Comparison of ENCODE assay signal across 50 mouse cellular contexts in the genomic region with DNA sequence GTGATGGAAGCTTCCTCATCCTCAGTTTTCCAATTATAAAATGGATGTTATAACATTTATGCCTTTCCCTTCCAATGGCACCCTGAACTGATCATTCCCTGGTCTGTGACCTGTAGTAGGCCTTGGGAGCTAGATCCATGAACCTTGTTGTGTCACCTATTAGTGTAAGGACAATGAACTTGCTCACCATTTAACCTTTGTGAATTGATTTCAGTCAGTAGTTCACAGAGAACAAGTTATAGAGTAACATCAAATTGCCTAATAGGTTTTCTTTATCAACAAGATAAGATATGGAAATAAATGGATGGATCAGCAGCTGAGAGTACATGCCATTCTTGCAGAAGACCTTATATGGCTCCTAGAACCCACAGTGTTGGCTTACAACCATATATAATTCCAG. TPM values are rescaled to one million over a fixed set of nuclear protein-coding genes. Genes with fewer than 3 reads are reported as not detected.
"Had no signal": no experiment of that assay in that cellular context is flagged by ENCODE, and none has a peak within 500 bp of the region (broad histone marks: within the 10 kb centered on the region; RNA-seq: fewer than 3 reads in every experiment).

No protein-coding gene starts in this region.

- DNase-seq: heart, adult 18-20 months; heart, adult 2 months; heart, postnatal 10 days; heart, postnatal 14 days; heart, postnatal 36 days; heart, postnatal 4 days; kidney, adult 11 months; kidney, adult 18-20 months; kidney, adult 2 months; kidney, adult 8-10 months; kidney, adult 9 months; kidney, postnatal 10 days; kidney, postnatal 14 days; kidney, postnatal 25 days; kidney, postnatal 36 days; kidney, postnatal 4 days; layer of hippocampus, adult 9-11 months had no signal

- H3K4me1 ChIP-seq: heart, embryonic 10.5 days; heart, embryonic 12.5 days; heart, embryonic 13.5 days; heart, embryonic 15.5 days; hindbrain, embryonic 10.5 days; hindbrain, embryonic 12.5 days; hindbrain, embryonic 13.5 days; hindbrain, embryonic 15.5 days; intestine, embryonic 15.5 days; kidney, embryonic 15.5 days had no signal

- H3K9ac ChIP-seq: heart, embryonic 12.5 days; heart, embryonic 13.5 days; heart, embryonic 15.5 days; hindbrain, embryonic 12.5 days; hindbrain, embryonic 13.5 days; hindbrain, embryonic 14.5 days; hindbrain, embryonic 15.5 days; intestine, embryonic 15.5 days; kidney, embryonic 15.5 days had no signal

- H3K9me3 ChIP-seq: intestine, embryonic 15.5 days; kidney, embryonic 15.5 days had no signal

- H3K27ac ChIP-seq: heart, adult 2 months; heart, embryonic 10.5 days; heart, embryonic 13.5 days; heart, embryonic 15.5 days; hindbrain, embryonic 10.5 days; hindbrain, embryonic 12.5 days; hindbrain, embryonic 13.5 days; hindbrain, embryonic 14.5 days; hindbrain, embryonic 15.5 days; hindbrain, postnatal 0 days; intestine, embryonic 15.5 days; kidney, embryonic 15.5 days; kidney, postnatal 0 days; layer of hippocampus, adult 2 months had no signal

- H3K36me3 ChIP-seq: heart, embryonic 10.5 days; heart, embryonic 12.5 days; heart, embryonic 13.5 days; heart, embryonic 15.5 days; hindbrain, embryonic 10.5 days; hindbrain, embryonic 12.5 days; hindbrain, embryonic 13.5 days; hindbrain, embryonic 15.5 days; intestine, embryonic 15.5 days; kidney, embryonic 15.5 days had no signal

- H3K4me3 ChIP-seq: heart, adult 2 months; heart, embryonic 10.5 days; heart, embryonic 12.5 days; heart, embryonic 13.5 days; heart, embryonic 15.5 days; hindbrain, embryonic 10.5 days; hindbrain, embryonic 12.5 days; hindbrain, embryonic 13.5 days; hindbrain, embryonic 15.5 days; intestine, embryonic 15.5 days; kidney, embryonic 15.5 days; layer of hippocampus, adult 2 months had no signal

- ATAC-seq: hindbrain, embryonic 16.5 days; hindbrain, postnatal 0 days; inflammation-experienced regulatory T-cells, adult 6 months; intestine, embryonic 15.5 days; intestine, embryonic 16.5 days; intestine, postnatal 0 days had no signal

- H3K4me2 ChIP-seq: heart, embryonic 11.5 days; heart, embryonic 12.5 days; heart, embryonic 13.5 days; heart, embryonic 15.5 days; hindbrain, embryonic 12.5 days; hindbrain, embryonic 13.5 days; hindbrain, embryonic 14.5 days; hindbrain, embryonic 15.5 days; intestine, embryonic 15.5 days; kidney, embryonic 15.5 days had no signal

- H3K27me3 ChIP-seq: heart, embryonic 12.5 days; heart, embryonic 13.5 days; heart, embryonic 15.5 days; hindbrain, embryonic 12.5 days; hindbrain, embryonic 13.5 days; hindbrain, embryonic 15.5 days; intestine, embryonic 15.5 days; kidney, embryonic 15.5 days had no signal

RNA-seq across cellular contexts. Expression of gene Cyp3a16, which starts 38.5 kb away (rescaled TPM):
- total RNA-seq: heart, adult 18-20 months; heart, adult 2 months; heart, adult 8-10 months; heart, postnatal 10 days; heart, postnatal 14 days; heart, postnatal 25 days; heart, postnatal 36 days; heart, postnatal 4 days; hematopoietic stem cell, adult 5-6 weeks; hindbrain, postnatal 0 days; layer of hippocampus, adult 18-20 months; layer of hippocampus, adult 2 months; layer of hippocampus, adult 8-10 months; layer of hippocampus, postnatal 14 days; layer of hippocampus, postnatal 25 days had no signal
- polyA plus RNA-seq: heart, adult 2 months; heart, embryonic 10.5 days; heart, embryonic 11.5 days; heart, embryonic 12.5 days; heart, embryonic 13.5 days; heart, embryonic 14.5 days; heart, embryonic 15.5 days; heart, postnatal 0 days; hindbrain, embryonic 10.5 days; hindbrain, embryonic 11.5 days; hindbrain, embryonic 12.5 days; hindbrain, embryonic 13.5 days; hindbrain, embryonic 14.5 days; hindbrain, embryonic 15.5 days; hindbrain, embryonic 16.5 days; hindbrain, postnatal 0 days; inflammation-experienced regulatory T-cells, adult 6 months; intestine, embryonic 14.5 days; intestine, embryonic 15.5 days; intestine, postnatal 0 days; kidney, adult 2 months; kidney, embryonic 14.5 days; kidney, embryonic 15.5 days; kidney, embryonic 16.5 days; kidney, postnatal 0 days; large intestine, adult 2 months had no signal
